Mouse (Mus musculus) embryonic facial prominence, embryonic 12.5 days (tissue): ENCODE measurements around the gene Dpy30. TPM values are rescaled to one million over a fixed set of nuclear protein-coding genes. Genes with fewer than 3 reads are reported as not detected.
A peak's percentile ranks its signal among the peaks of the same experiment; 100 is the strongest.

Experiments used
- ATAC-seq: fragments of 200-750 bp; cut with Nextera tagmentation; 2 replicates; pipeline ENCODE4 v1.8.0; 2017; ENCODE audit not compliant: insufficient number of reproducible peaks, insufficient read depth, low FRiP score, low TSS enrichment
- H3K27ac ChIP-seq: fragments of 300-500 bp; sonication (generic); 2 replicates; pipeline ENCODE4 v1.5.1; 2016; ENCODE audit warnings: mild to moderate bottlenecking
- H3K27me3 ChIP-seq: fragments of 300-500 bp; sonication (generic); 2 replicates; pipeline ENCODE4 v1.6.1; 2016; ENCODE audit warnings: mild to moderate bottlenecking, moderate library complexity
- H3K36me3 ChIP-seq: fragments of 300-500 bp; sonication (generic); 2 replicates; pipeline ENCODE4 v1.6.1; 2016; ENCODE audit warnings: mild to moderate bottlenecking
- H3K4me1 ChIP-seq: fragments of 300-500 bp; sonication (generic); 2 replicates; pipeline ENCODE4 v1.6.1; 2016
- H3K4me2 ChIP-seq: fragments of 300-500 bp; sonication (generic); replicated peaks from 2 replicates; pipeline ENCODE4 v1.6.1; 2016; ENCODE audit warnings: mild to moderate bottlenecking, moderate library complexity
- H3K4me3 ChIP-seq: fragments of 300-500 bp; sonication (generic); 2 replicates; pipeline ENCODE4 v1.5.1; 2016; ENCODE audit warnings: mild to moderate bottlenecking
- H3K9ac ChIP-seq: fragments of 300-500 bp; sonication (generic); 2 replicates; pipeline ENCODE4 v1.6.1; 2016; ENCODE audit warnings: mild to moderate bottlenecking, moderate library complexity
- H3K9me3 ChIP-seq: fragments of 300-500 bp; sonication (generic); 2 replicates; pipeline ENCODE4 v1.6.1; 2016; ENCODE audit warnings: mild to moderate bottlenecking, moderate library complexity
- WGBS: fragments of 180-500 bp; shearing (Covaris S2); methylation state at CpG from one replicate; pipeline ENCODE4 v1.1.7; 2016; 5-methylcytosine and 5-hydroxymethylcytosine counted together
- polyA plus RNA-seq: library from polyadenylated mRNA; unstranded; fragments of >200 nt; fragmentation: Nextera tagmentation; extraction: Ambion mirVana; gene quantifications from 2 replicates; pipeline ENCODE4 v1.2.1, GENCODE M21; 2016

The Dpy30 gene
- polyA plus RNA-seq, 1 experiment from 2014 or later: 233 TPM

- H3K4me2 ChIP-seq: no peak overlapping the region
- H3K27ac ChIP-seq: no peak overlapping the region
- H3K36me3 ChIP-seq: no peaks in the 10 kb centered on the region
- H3K27me3 ChIP-seq: no peaks in the 10 kb centered on the region
- H3K4me1 ChIP-seq: no peaks in the 10 kb centered on the region
- no peaks in the 10 kb centered on the region for H3K9me3 ChIP-seq
- ATAC-seq: no peak
- H3K9ac ChIP-seq: no peak overlapping the region
- 89% methylated on average over 3 of the region's 3 CpGs for WGBS
- no peak overlapping the region for H3K4me3 ChIP-seq
Measured at GRCm38 (mm10) chr17:74271541-74272268, 52.0 kb downstream of the Dpy30 start.

DNA sequence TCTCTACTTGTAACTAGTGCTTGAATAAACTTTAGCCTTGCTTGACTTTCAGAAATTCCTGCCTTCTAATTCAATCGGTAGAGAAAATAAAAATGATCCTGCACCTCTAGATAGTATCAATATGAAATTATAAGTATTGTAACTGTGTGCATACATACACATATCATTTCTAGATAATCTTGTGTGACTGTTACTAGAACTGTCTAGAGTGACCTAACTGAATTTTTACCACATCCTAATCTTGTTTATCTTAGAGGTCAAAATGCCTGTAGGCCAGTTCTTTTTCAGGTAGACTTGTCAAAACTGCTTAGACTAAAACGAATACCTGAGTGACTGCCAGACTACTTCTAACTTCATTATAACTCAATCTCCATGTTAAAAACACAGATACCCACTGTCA is 53.5 kb downstream of the Dpy30 start:
- 83% methylated on average over 2 of the region's 2 CpGs for WGBS
- Histone ChIP-seq H3K9me3 (no peaks in the 10 kb centered on the region), H3K36me3 (no peaks in the 10 kb centered on the region), H3K27ac (no peak overlapping the region), H3K27me3 (no peaks in the 10 kb centered on the region), H3K4me2 (no peak overlapping the region), H3K4me3 (no peak overlapping the region), H3K9ac (no peak overlapping the region), H3K4me1 (peaks cover 10% of the 10 kb centered on the region)
- ATAC-seq: no peak

GRCm38 (mm10) chr17:74267415-74268180 is 56.1 kb downstream of the Dpy30 start:
- WGBS: 90% methylated on average over 11 of the region's 11 CpGs
- H3K9me3 ChIP-seq: no peaks in the 10 kb centered on the region
- no peak for ATAC-seq
- no peak overlapping the region for H3K4me2 ChIP-seq
- H3K9ac ChIP-seq: no peak overlapping the region
- no peaks in the 10 kb centered on the region for H3K27me3 ChIP-seq
- no peak overlapping the region for H3K27ac ChIP-seq
- peaks cover 20% of the 10 kb centered on the region for H3K4me1 ChIP-seq
- no peak overlapping the region for H3K4me3 ChIP-seq
- no peaks in the 10 kb centered on the region for H3K36me3 ChIP-seq

- H3K9ac ChIP-seq: no peak overlapping the region
- no peak overlapping the region for H3K4me2 ChIP-seq
- no peak overlapping the region for H3K4me3 ChIP-seq
- ATAC-seq: no peak
- H3K9me3 ChIP-seq: no peaks in the 10 kb centered on the region
- H3K36me3 ChIP-seq: no peaks in the 10 kb centered on the region
- 50% methylated on average over 1 of the region's 1 CpGs for WGBS
- H3K27ac ChIP-seq: no peak overlapping the region
- no peaks in the 10 kb centered on the region for H3K27me3 ChIP-seq
- peaks cover 20% of the 10 kb centered on the region for H3K4me1 ChIP-seq
Measured at GRCm38 (mm10) chr17:74265636-74266035, 58.1 kb downstream of the Dpy30 start.

DNA sequence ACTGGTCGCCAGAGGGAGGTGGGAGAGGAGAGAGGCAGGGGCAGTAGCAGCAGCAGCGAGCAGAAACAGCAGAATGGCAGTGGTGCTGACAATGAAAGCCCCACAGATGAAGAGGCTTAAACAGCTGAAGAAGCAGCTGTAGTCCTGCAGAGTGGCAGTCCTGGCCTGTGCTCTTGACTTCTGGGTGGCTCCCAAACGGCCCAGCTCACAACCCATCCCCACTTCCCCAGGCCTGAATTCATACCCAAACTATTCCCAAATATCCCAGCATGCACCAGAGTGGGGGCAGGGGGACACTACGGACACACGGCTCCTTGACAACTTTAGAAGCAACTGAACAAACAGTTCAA is 58.6 kb downstream of the Dpy30 start:
- no peaks in the 10 kb centered on the region for H3K36me3 ChIP-seq
- H3K4me2 ChIP-seq: no peak overlapping the region
- no peaks in the 10 kb centered on the region for H3K27me3 ChIP-seq
- H3K4me1 ChIP-seq: peaks cover 20% of the 10 kb centered on the region
- H3K27ac ChIP-seq: 0 out of 2 replicates have a peak overlapping the region, but pooled peaks have one; percentile 0
- 0 out of 2 replicates have a peak, but pooled peaks have one; percentile 60 for ATAC-seq
- WGBS: 32% methylated on average over 5 of the region's 5 CpGs
- H3K4me3 ChIP-seq: no peak overlapping the region
- H3K9me3 ChIP-seq: no peaks in the 10 kb centered on the region
- no peak overlapping the region for H3K9ac ChIP-seq

- H3K36me3 ChIP-seq: no peaks in the 10 kb centered on the region
- peaks cover 20% of the 10 kb centered on the region for H3K4me1 ChIP-seq
- H3K4me3 ChIP-seq: no peak overlapping the region
- no peaks in the 10 kb centered on the region for H3K9me3 ChIP-seq
- ATAC-seq: no peak
- H3K27ac ChIP-seq: 0 out of 2 replicates have a peak overlapping the region, but pooled peaks have one; percentile 0
- no peaks in the 10 kb centered on the region for H3K27me3 ChIP-seq
- no peak overlapping the region for H3K4me2 ChIP-seq
- H3K9ac ChIP-seq: no peak overlapping the region
- 72% methylated on average over 3 of the region's 3 CpGs for WGBS
Measured at GRCm38 (mm10) chr17:74264333-74265155, 59.2 kb downstream of the Dpy30 start.

- no peak for ATAC-seq
- H3K9ac ChIP-seq: no peak overlapping the region
Measured at GRCm38 (mm10) chr17:74262415-74262814, 61.3 kb downstream of the Dpy30 start.

More at GRCm38 (mm10) chr17:74262415-74262814, 61.3 kb downstream of the Dpy30 start:
- Histone ChIP-seq H3K36me3 (no peaks in the 10 kb centered on the region; the same call in 1 of the 2 replicates), H3K27ac (no peak overlapping the region), H3K9me3 (no peaks in the 10 kb centered on the region), H3K4me3 (no peak overlapping the region), H3K27me3 (no peaks in the 10 kb centered on the region), H3K4me1 (peaks cover 20% of the 10 kb centered on the region), H3K4me2 (no peak overlapping the region)
- WGBS: 96% methylated on average over 3 of the region's 3 CpGs

Other genes starting within 250 kb of the Dpy30 start
- 77.9 and 83.7 TPM in 2 replicates for gene Memo1, start 28.4 kb downstream of the Dpy30 start, polyA plus RNA-seq
- gene Spast, start 15.0 kb upstream of the Dpy30 start, polyA plus RNA-seq: 28.9 and 34.5 TPM in 2 replicates
- gene Slc30a6, start 71.7 kb upstream of the Dpy30 start, polyA plus RNA-seq: 36.8 and 38.0 TPM in 2 replicates
- gene Nlrc4, start 135.2 kb upstream of the Dpy30 start, polyA plus RNA-seq: 0.23 and 0.33 TPM in 2 replicates
- 51.0 and 56.1 TPM in 2 replicates for gene Yipf4, start 165.5 kb upstream of the Dpy30 start, polyA plus RNA-seq
- gene Birc6, start 204.4 kb upstream of the Dpy30 start, polyA plus RNA-seq: 96.5 and 98.3 TPM in 2 replicates